Mouse (Mus musculus): ENCODE measurements around the gene Vasn. TPM values are rescaled to one million over a fixed set of nuclear protein-coding genes. Genes with fewer than 3 reads are reported as not detected.
"Not testable (repeated sequence)": the region's sequence is repeated elsewhere in the genome, so short reads cannot be mapped to it uniquely, and the experiment has no call there.

Vasn gene
- polyA plus RNA-seq, 1 experiment from 2014 or later, result 18.4 TPM

- not testable (repeated sequence) for H3K9ac ChIP-seq (ENCODE audit: low read length); H3K9me3 ChIP-seq (replicated peaks; ENCODE audit: control insufficient read depth, low read length); H3K27me3 ChIP-seq (ENCODE audit: control insufficient read depth, insufficient read depth, low read length); ATAC-seq (ENCODE audit: insufficient read depth, low FRiP score); H3K4me2 ChIP-seq (ENCODE audit: low read depth, low read length); H3K27ac ChIP-seq (ENCODE audit: low read length); H3K4me3 ChIP-seq (replicated peaks; ENCODE audit: low read length); H3K36me3 ChIP-seq (ENCODE audit: control insufficient read depth, insufficient read depth, low read length)
- 78% methylated on average over 3 of the region's 3 CpGs for WGBS
- H3K4me1 ChIP-seq (ENCODE audit: control insufficient read depth, insufficient read depth, low read length), result peaks cover 16% of the 10 kb centered on the region
These were observed 41.2 kb downstream of the Vasn start for GRCm38 (mm10) chr16:4680922-4681455.

- H3K9me3 ChIP-seq (replicated peaks; ENCODE audit: control insufficient read depth, low read length), result no peaks in the 10 kb centered on the region
- peak overlapping the region; percentile 91 for H3K27ac ChIP-seq (ENCODE audit: low read length)
- H3K4me2 ChIP-seq (ENCODE audit: low read depth, low read length), result peak overlapping the region; percentile 78; the same call in 1 of the 2 replicates
- no peaks in the 10 kb centered on the region for H3K27me3 ChIP-seq (ENCODE audit: control insufficient read depth, insufficient read depth, low read length)
- no peak overlapping the region for H3K4me3 ChIP-seq (replicated peaks; ENCODE audit: low read length)
- WGBS, result 73% methylated on average over 4 of the region's 4 CpGs
- peaks cover 16% of the 10 kb centered on the region for H3K4me1 ChIP-seq (ENCODE audit: control insufficient read depth, insufficient read depth, low read length)
- no peaks in the 10 kb centered on the region for H3K36me3 ChIP-seq (ENCODE audit: control insufficient read depth, insufficient read depth, low read length)
- ATAC-seq (ENCODE audit: insufficient read depth, low FRiP score), result no peak
- peak overlapping the region; percentile 98 for H3K9ac ChIP-seq (ENCODE audit: low read length)
These were observed 43.0 kb downstream of the Vasn start for GRCm38 (mm10) chr16:4682628-4683179.

- no peaks in the 10 kb centered on the region for H3K9me3 ChIP-seq (replicated peaks; ENCODE audit: control insufficient read depth, low read length)
- H3K4me3 ChIP-seq (replicated peaks; ENCODE audit: low read length), result peak overlapping the region; percentile 98
- peak overlapping the region; percentile 98 for H3K9ac ChIP-seq (ENCODE audit: low read length)
- H3K36me3 ChIP-seq (ENCODE audit: control insufficient read depth, insufficient read depth, low read length), result no peaks in the 10 kb centered on the region
- no peak for ATAC-seq (ENCODE audit: insufficient read depth, low FRiP score)
- peak overlapping the region; percentile 78 for H3K4me2 ChIP-seq (ENCODE audit: low read depth, low read length)
- peaks cover 16% of the 10 kb centered on the region for H3K4me1 ChIP-seq (ENCODE audit: control insufficient read depth, insufficient read depth, low read length)
- peak overlapping the region; percentile 91 for H3K27ac ChIP-seq (ENCODE audit: low read length)
- WGBS, result 23% methylated on average over 9 of the region's 9 CpGs
- no peaks in the 10 kb centered on the region for H3K27me3 ChIP-seq (ENCODE audit: control insufficient read depth, insufficient read depth, low read length)
These were observed 43.4 kb downstream of the Vasn start for GRCm38 (mm10) chr16:4683193-4683580.

GRCm38 (mm10) chr16:4683581-4684456 is 44.1 kb downstream of the Vasn start:
- Histone ChIP-seq H3K4me1 (ENCODE audit: control insufficient read depth, insufficient read depth, low read length) (peaks cover 11% of the 10 kb centered on the region), H3K27me3 (ENCODE audit: control insufficient read depth, insufficient read depth, low read length) (no peaks in the 10 kb centered on the region), H3K27ac (ENCODE audit: low read length) (peak overlapping the region; percentile 91), H3K9ac (ENCODE audit: low read length) (peak overlapping the region; percentile 98), H3K9me3 (replicated peaks; ENCODE audit: control insufficient read depth, low read length) (no peaks in the 10 kb centered on the region), H3K4me3 (replicated peaks; ENCODE audit: low read length) (peak overlapping the region; percentile 98), H3K4me2 (ENCODE audit: low read depth, low read length) (peak overlapping the region; percentile 98), H3K36me3 (ENCODE audit: control insufficient read depth, insufficient read depth, low read length) (no peaks in the 10 kb centered on the region)
- peak; percentile 89 for ATAC-seq (ENCODE audit: insufficient read depth, low FRiP score)
- under 1% methylated on average over 54 of the region's 54 CpGs for WGBS

GRCm38 (mm10) chr16:4684457-4684791 is 44.7 kb downstream of the Vasn start:
- Histone ChIP-seq H3K4me1 (ENCODE audit: control insufficient read depth, insufficient read depth, low read length) (peaks cover 9% of the 10 kb centered on the region), H3K27me3 (ENCODE audit: control insufficient read depth, insufficient read depth, low read length) (no peaks in the 10 kb centered on the region), H3K9ac (ENCODE audit: low read length) (peak overlapping the region; percentile 98), H3K27ac (ENCODE audit: low read length) (peak overlapping the region; percentile 62; the same call in 1 of the 2 replicates), H3K36me3 (ENCODE audit: control insufficient read depth, insufficient read depth, low read length) (peaks cover 5% of the 10 kb centered on the region), H3K4me2 (ENCODE audit: low read depth, low read length) (peak overlapping the region; percentile 98), H3K4me3 (replicated peaks; ENCODE audit: low read length) (peak overlapping the region; percentile 98), H3K9me3 (replicated peaks; ENCODE audit: control insufficient read depth, low read length) (no peaks in the 10 kb centered on the region)
- under 1% methylated on average over 9 of the region's 9 CpGs for WGBS
- ATAC-seq (ENCODE audit: insufficient read depth, low FRiP score), result no peak

GRCm38 (mm10) chr16:4689371-4689770 is 49.6 kb downstream of the Vasn start:
- H3K27me3 ChIP-seq (ENCODE audit: control insufficient read depth, insufficient read depth, low read length); H3K27ac ChIP-seq (ENCODE audit: low read length); H3K4me1 ChIP-seq (ENCODE audit: control insufficient read depth, insufficient read depth, low read length); H3K4me2 ChIP-seq (ENCODE audit: low read depth, low read length); H3K9ac ChIP-seq (ENCODE audit: low read length); H3K4me3 ChIP-seq (replicated peaks; ENCODE audit: low read length); H3K9me3 ChIP-seq (replicated peaks; ENCODE audit: control insufficient read depth, low read length); ATAC-seq (ENCODE audit: insufficient read depth, low FRiP score): not testable (repeated sequence)
- H3K36me3 ChIP-seq (ENCODE audit: control insufficient read depth, insufficient read depth, low read length), result peaks cover 30% of the 10 kb centered on the region
- 96% methylated on average over 4 of the region's 4 CpGs for WGBS

Other genes with a start within 250 kb of the Vasn start
- gene Adcy9, start 219.4 kb upstream of the Vasn start, polyA plus RNA-seq (2015; fragmentation: Nextera tagmentation; extraction: Ambion mirVana), result 1.3 and 1.5 TPM in 2 replicates
- 10.0 and 28.6 TPM in 2 replicates for gene Srl, start 98.1 kb upstream of the Vasn start, polyA plus RNA-seq (2015; fragmentation: Nextera tagmentation; extraction: Ambion mirVana)
- 16.1 and 17.0 TPM in 2 replicates for gene Tfap4, start 80.1 kb upstream of the Vasn start, polyA plus RNA-seq (2015; fragmentation: Nextera tagmentation; extraction: Ambion mirVana)
- 18.7 and 21.7 TPM in 2 replicates for gene Glis2, start 45.2 kb upstream of the Vasn start, polyA plus RNA-seq (2015; fragmentation: Nextera tagmentation; extraction: Ambion mirVana)
- 47.9 and 75.3 TPM in 2 replicates for gene Pam16, start 15.0 kb upstream of the Vasn start, polyA plus RNA-seq (2015; fragmentation: Nextera tagmentation; extraction: Ambion mirVana)
- gene Dnaja3, start within 50 bp of the Vasn start, polyA plus RNA-seq (2015; fragmentation: Nextera tagmentation; extraction: Ambion mirVana), result 73.1 and 76.6 TPM in 2 replicates
- 19.7 and 20.6 TPM in 2 replicates for gene Coro7, start 39.8 kb downstream of the Vasn start, polyA plus RNA-seq (2015; fragmentation: Nextera tagmentation; extraction: Ambion mirVana)
- 44.7 and 45.6 TPM in 2 replicates for gene Nmral1, start 79.4 kb downstream of the Vasn start, polyA plus RNA-seq (2015; fragmentation: Nextera tagmentation; extraction: Ambion mirVana)
- gene Hmox2, start 86.4 kb downstream of the Vasn start, polyA plus RNA-seq (2015; fragmentation: Nextera tagmentation; extraction: Ambion mirVana), result 83.3 and 85.2 TPM in 2 replicates
- gene Cdip1, start 150.4 kb downstream of the Vasn start, polyA plus RNA-seq (2015; fragmentation: Nextera tagmentation; extraction: Ambion mirVana), result 75.8 and 82.0 TPM in 2 replicates
- 0.27 and 0.47 TPM in 2 replicates for gene 4930562C15Rik, start 195.5 kb downstream of the Vasn start, polyA plus RNA-seq (2015; fragmentation: Nextera tagmentation; extraction: Ambion mirVana)
- gene Ubald1, start 240.4 kb downstream of the Vasn start, polyA plus RNA-seq (2015; fragmentation: Nextera tagmentation; extraction: Ambion mirVana), result 31.5 and 36.3 TPM in 2 replicates
- gene Mgrn1, start 246.3 kb downstream of the Vasn start, polyA plus RNA-seq (2015; fragmentation: Nextera tagmentation; extraction: Ambion mirVana), result 81.1 and 87.7 TPM in 2 replicates